Mouse (Mus musculus) ES-Bruce4 (cell line): ENCODE data around the gene Cdc42. TPM values are rescaled to one million over a fixed set of nuclear protein-coding genes. Genes with fewer than 3 reads are reported as not detected.

Source experiments
- H3K27ac ChIP-seq: 2 replicates; pipeline ENCODE4 v1.5.1; 2012; ENCODE audit warnings: low read length, inconsistent platforms; ENCODE audit not compliant: insufficient read depth
- H3K27me3 ChIP-seq: 2 replicates; pipeline ENCODE4 v1.6.1; 2012; ENCODE audit warnings: mild to moderate bottlenecking, low read length, inconsistent platforms; ENCODE audit not compliant: control insufficient read depth, poor library complexity, insufficient read depth, severe bottlenecking
- H3K36me3 ChIP-seq: 2 replicates; pipeline ENCODE4 v1.6.1; 2012; ENCODE audit warnings: inconsistent platforms, mild to moderate bottlenecking, low read length, moderate library complexity; ENCODE audit not compliant: control insufficient read depth, poor library complexity, insufficient read depth, severe bottlenecking
- H3K4me1 ChIP-seq: one replicate; pipeline ENCODE4 v1.8.1; 2011; ENCODE audit warnings: low read length; ENCODE audit not compliant: control insufficient read depth, insufficient read depth
- H3K4me3 ChIP-seq: 2 replicates; pipeline ENCODE4 v1.5.1; 2011; ENCODE audit warnings: low read depth, mild to moderate bottlenecking, low read length
- H3K9ac ChIP-seq: 2 replicates; pipeline ENCODE4 v1.6.1; 2012; ENCODE audit warnings: low read depth, mild to moderate bottlenecking, inconsistent platforms; ENCODE audit not compliant: poor library complexity, severe bottlenecking
- H3K9me3 ChIP-seq: replicated peaks from 2 replicates; pipeline ENCODE4 v1.6.1; 2012; ENCODE audit warnings: mild to moderate bottlenecking, low read length, inconsistent platforms; ENCODE audit not compliant: control insufficient read depth, poor library complexity, insufficient read depth, severe bottlenecking
- CTCF ChIP-seq: IDR thresholded peaks from one replicate; pipeline ENCODE4 v1.8.1; 2011; ENCODE audit warnings: low read depth, low read length
- EP300 ChIP-seq: IDR thresholded peaks from 2 replicates; pipeline ENCODE4 v1.6.1; 2011; ENCODE audit warnings: low read depth, low read length; ENCODE audit not compliant: insufficient read depth
- POLR2A ChIP-seq: IDR thresholded peaks from one replicate; pipeline ENCODE4 v1.8.1; 2011; ENCODE audit warnings: low read length; ENCODE audit not compliant: insufficient read depth
- polyA plus RNA-seq: library from polyadenylated mRNA; stranded (reverse); fragments of >200 nt; gene quantifications from 2 replicates; pipeline ENCODE4 v1.2.4, GENCODE M21; 2011; ENCODE audit warnings: low read depth; ENCODE audit not compliant: missing spikeins, insufficient read depth, insufficient read length

The Cdc42 gene
- 462 and 476 TPM in 2 replicates for polyA plus RNA-seq

DNA sequence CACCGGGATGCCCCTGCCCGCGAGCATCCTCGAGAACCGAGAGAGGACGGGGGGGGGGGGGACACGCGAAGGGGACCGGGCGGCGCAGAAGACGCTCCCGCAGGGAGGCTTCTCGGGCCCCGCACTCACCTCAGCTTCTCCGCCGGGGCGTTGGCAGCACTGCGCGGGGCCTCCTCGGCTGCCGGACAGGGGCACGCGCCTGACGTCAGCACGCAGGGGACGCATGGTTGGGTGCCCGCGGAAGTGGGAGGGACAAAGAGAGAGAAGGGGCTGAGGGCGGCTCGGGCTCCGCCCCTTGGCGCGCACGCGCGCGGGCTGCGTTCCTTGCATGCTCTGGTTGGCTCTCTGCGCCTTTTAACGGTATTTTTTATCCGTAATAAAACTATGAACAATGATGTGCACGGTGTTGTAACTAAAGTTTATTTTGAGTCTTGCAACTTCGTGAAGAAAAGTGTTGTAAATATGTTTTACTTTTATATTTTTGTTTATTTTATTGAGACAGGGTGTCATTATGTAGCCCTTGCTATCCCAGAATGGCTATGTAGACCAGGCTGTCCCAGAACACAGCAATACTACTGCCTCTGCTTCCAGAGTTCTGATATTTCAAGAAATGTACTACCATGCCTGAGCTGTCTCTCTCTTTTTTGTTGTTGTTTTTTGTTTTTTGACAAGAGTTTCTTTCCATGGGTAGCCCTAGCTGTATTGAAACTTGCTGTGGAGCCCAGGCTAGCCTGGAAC, at the start of gene Cdc42:
Gene Cdc42 (minus strand): TSS at position 204 of the 738 bp plus-strand sequence.
- Histone ChIP-seq H3K9me3 (no peaks in the 10 kb centered on the region), H3K36me3 (no peaks in the 10 kb centered on the region), H3K4me3 (peak within 1 kb of the TSS; percentile 98), H3K27me3 (no peaks in the 10 kb centered on the region), H3K9ac (peak within 1 kb of the TSS; percentile 99), H3K27ac (peak within 1 kb of the TSS; percentile 88), H3K4me1 (peaks cover 2% of the 10 kb centered on the region)
- TF ChIP-seq EP300 (0 out of 2 replicates have a peak, but pooled peaks have one; percentile 30), CTCF (no peak), POLR2A (peak; percentile 26)

DNA sequence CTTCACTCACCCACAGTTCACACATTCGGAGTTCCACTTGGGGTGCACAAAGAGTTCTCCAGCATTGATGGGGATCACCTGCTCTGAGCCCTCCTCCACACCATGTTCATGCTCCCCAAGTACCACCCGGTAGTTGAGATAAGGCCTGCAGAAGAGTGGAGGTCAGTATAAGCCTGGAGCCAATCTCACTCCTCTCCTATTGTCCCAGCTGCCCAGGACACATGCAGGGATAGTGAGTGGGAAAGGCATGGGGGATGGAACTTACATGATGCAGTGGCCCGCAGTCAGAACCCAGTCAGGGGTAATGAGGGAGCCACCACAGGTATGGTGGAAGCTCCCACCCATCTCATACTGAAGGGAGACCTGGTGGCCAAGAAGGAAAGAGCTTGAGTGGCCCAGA, 48.1 kb upstream of the Cdc42 start:
- TF ChIP-seq EP300, result no peak
- no peak for TF ChIP-seq POLR2A
- no peak for TF ChIP-seq CTCF
- H3K9me3 ChIP-seq, result no peaks in the 10 kb centered on the region
- H3K4me3 ChIP-seq, result no peak overlapping the region
- H3K36me3 ChIP-seq, result no peaks in the 10 kb centered on the region
- H3K4me1 ChIP-seq, result no peaks in the 10 kb centered on the region
- H3K9ac ChIP-seq, result no peak overlapping the region
- no peaks in the 10 kb centered on the region for H3K27me3 ChIP-seq
- no peak overlapping the region for H3K27ac ChIP-seq

GRCm38 (mm10) chr4:137396641-137397525, 39.4 kb upstream of the Cdc42 start:
- no peaks in the 10 kb centered on the region for H3K4me1 ChIP-seq
- TF ChIP-seq EP300 (no peak), POLR2A (no peak), CTCF (no peak)
- H3K27me3 ChIP-seq, result no peaks in the 10 kb centered on the region
- no peaks in the 10 kb centered on the region for H3K9me3 ChIP-seq
- H3K36me3 ChIP-seq, result no peaks in the 10 kb centered on the region
- no peak overlapping the region for H3K4me3 ChIP-seq
- no peak overlapping the region for H3K9ac ChIP-seq
- no peak overlapping the region for H3K27ac ChIP-seq

- TF ChIP-seq POLR2A, result no peak
- TF ChIP-seq EP300, result no peak
- no peak for TF ChIP-seq CTCF
- H3K4me3 ChIP-seq, result no peak overlapping the region
- no peaks in the 10 kb centered on the region for H3K36me3 ChIP-seq
- H3K9ac ChIP-seq, result no peak overlapping the region
- H3K4me1 ChIP-seq, result no peaks in the 10 kb centered on the region
- H3K9me3 ChIP-seq, result no peaks in the 10 kb centered on the region
- no peaks in the 10 kb centered on the region for H3K27me3 ChIP-seq
- no peak overlapping the region for H3K27ac ChIP-seq
Observed at GRCm38 (mm10) chr4:137393378-137394135, 36.0 kb upstream of the Cdc42 start.

- Histone ChIP-seq H3K4me1 (no peaks in the 10 kb centered on the region), H3K27ac (no peak overlapping the region)
- no peak for TF ChIP-seq CTCF
- TF ChIP-seq EP300, result no peak
- TF ChIP-seq POLR2A, result no peak
Observed at GRCm38 (mm10) chr4:137392874-137393273, 35.4 kb upstream of the Cdc42 start.

More at GRCm38 (mm10) chr4:137392874-137393273, 35.4 kb upstream of the Cdc42 start:
- no peak overlapping the region for H3K9ac ChIP-seq
- H3K27me3 ChIP-seq, result no peaks in the 10 kb centered on the region
- H3K36me3 ChIP-seq, result no peaks in the 10 kb centered on the region
- H3K9me3 ChIP-seq, result no peaks in the 10 kb centered on the region
- no peak overlapping the region for H3K4me3 ChIP-seq
